Mouse (Mus musculus) small intestine, adult 2 months (tissue): ENCODE results near the gene Dnajc11. TPM values are rescaled to one million over a fixed set of nuclear protein-coding genes. Genes with fewer than 3 reads are reported as not detected.

Experiments used
- H3K27ac ChIP-seq: fragments of 200-500 bp; 2 replicates; pipeline ENCODE4 v1.5.1; 2012; ENCODE audit warnings: low read depth, low read length, control low read depth, inconsistent platforms; ENCODE audit not compliant: insufficient read depth
- H3K27me3 ChIP-seq: fragments of 200-500 bp; 2 replicates; pipeline ENCODE4 v1.6.1; 2012; ENCODE audit warnings: mild to moderate bottlenecking, moderate library complexity, low read length, inconsistent platforms; ENCODE audit not compliant: control insufficient read depth, insufficient read depth
- H3K36me3 ChIP-seq: fragments of 200-500 bp; 2 replicates; pipeline ENCODE4 v1.6.1; 2012; ENCODE audit warnings: mild to moderate bottlenecking, low read length, control low read depth, inconsistent platforms; ENCODE audit not compliant: control insufficient read depth, insufficient read depth
- H3K4me1 ChIP-seq: fragments of 200-500 bp; 2 replicates; pipeline ENCODE4 v1.6.1; 2012; ENCODE audit warnings: low read length, inconsistent platforms, mixed read lengths; ENCODE audit not compliant: control insufficient read depth, insufficient read depth, insufficient read length
- H3K4me3 ChIP-seq: fragments of 200-500 bp; 2 replicates; pipeline ENCODE4 v1.5.1; 2012; ENCODE audit warnings: low read depth, mild to moderate bottlenecking, control low read depth, inconsistent platforms, low read length, moderate library complexity
- CTCF ChIP-seq: fragments of 200-500 bp; IDR thresholded peaks from 2 replicates; pipeline ENCODE4 v1.5.1; 2012; ENCODE audit warnings: low read depth, mild to moderate bottlenecking, control low read depth, inconsistent platforms, low read length, moderate library complexity, mixed read lengths; ENCODE audit not compliant: insufficient replicate concordance, insufficient read length; ENCODE audit errors: extremely low read depth
- POLR2A ChIP-seq: fragments of 200-500 bp; IDR thresholded peaks from 2 replicates; pipeline ENCODE4 v1.6.1; 2012; ENCODE audit warnings: low read depth, mild to moderate bottlenecking, control low read depth, inconsistent platforms, low read length, moderate library complexity
- WGBS: fragments of 180-500 bp; shearing (Covaris S2); methylation state at CpG from one replicate; pipeline ENCODE4 v1.1.7; 2018; 5-methylcytosine and 5-hydroxymethylcytosine counted together
- polyA plus RNA-seq: library from polyadenylated mRNA; depleted of rRNA; stranded (reverse); fragments of >200 nt; gene quantifications from 2 replicates; pipeline ENCODE4 v1.2.3, GENCODE M21; 2012; rRNA removed

The Dnajc11 gene
- polyA plus RNA-seq, 1 experiment, result 32.0 TPM

GRCm38 (mm10) chr4:152029087-152029486 lies 95.6 kb downstream of the Dnajc11 start:
- no peaks in the 10 kb centered on the region for H3K27me3 ChIP-seq
- H3K4me1 ChIP-seq, result peaks cover 26% of the 10 kb centered on the region
- 36% methylated on average over 5 of the region's 5 CpGs for WGBS
- TF ChIP-seq CTCF (peak; percentile 18; the same call in 1 of the 2 replicates), POLR2A (no peak)
- no peak overlapping the region for H3K27ac ChIP-seq
- no peak overlapping the region for H3K4me3 ChIP-seq
- H3K36me3 ChIP-seq, result no peaks in the 10 kb centered on the region; the same call in 1 of the 2 replicates

- H3K36me3 ChIP-seq, result no peaks in the 10 kb centered on the region; the same call in 1 of the 2 replicates
- WGBS, result 72% methylated on average over 4 of the region's 4 CpGs
- H3K27me3 ChIP-seq, result no peaks in the 10 kb centered on the region
- H3K4me3 ChIP-seq, result no peak overlapping the region
- no peak overlapping the region for H3K27ac ChIP-seq
- TF ChIP-seq CTCF, result no peak
- no peak for TF ChIP-seq POLR2A
- H3K4me1 ChIP-seq, result peaks cover 26% of the 10 kb centered on the region
Measured at GRCm38 (mm10) chr4:152029997-152030396, 96.5 kb downstream of the Dnajc11 start.

Other genes starting within 250 kb of the Dnajc11 start
- gene Camta1, start 71.8 kb upstream of the Dnajc11 start, polyA plus RNA-seq, result 1.4 and 2.2 TPM in 2 replicates
- 13.0 and 24.2 TPM in 2 replicates for gene Thap3, start 55.3 kb downstream of the Dnajc11 start, polyA plus RNA-seq
- 4.0 and 7.5 TPM in 2 replicates for gene Phf13, start 62.6 kb downstream of the Dnajc11 start, polyA plus RNA-seq
- 18.6 and 19.8 TPM in 2 replicates for gene Klhl21, start 75.1 kb downstream of the Dnajc11 start, polyA plus RNA-seq
- gene Zbtb48, start 94.0 kb downstream of the Dnajc11 start, polyA plus RNA-seq, result 12.5 and 13.6 TPM in 2 replicates
- 0.05 TPM in 1 of 2 replicates, not detected in the other for gene Tas1r1, start 104.9 kb downstream of the Dnajc11 start, polyA plus RNA-seq
- 9.7 and 14.3 TPM in 2 replicates for gene Nol9, start 105.6 kb downstream of the Dnajc11 start, polyA plus RNA-seq
- 7.0 and 15.7 TPM in 2 replicates for gene Plekhg5, start 138.8 kb downstream of the Dnajc11 start, polyA plus RNA-seq
- 1.9 and 3.8 TPM in 2 replicates for gene Tnfrsf25, start 182.2 kb downstream of the Dnajc11 start, polyA plus RNA-seq
- 124 and 572 TPM in 2 replicates for gene Espn, start 218.7 kb downstream of the Dnajc11 start, polyA plus RNA-seq
- 8.3 and 51.7 TPM in 2 replicates for gene Hes2, start 225.2 kb downstream of the Dnajc11 start, polyA plus RNA-seq
- 30.0 and 33.4 TPM in 2 replicates for gene Acot7, start 244.4 kb downstream of the Dnajc11 start, polyA plus RNA-seq